Mouse (Mus musculus): ENCODE data around the gene Zfp9. TPM values are rescaled to one million over a fixed set of nuclear protein-coding genes. Genes with fewer than 3 reads are reported as not detected.
A peak's percentile ranks its signal among the peaks of the same experiment; 100 is the strongest.

The Zfp9 gene
- total RNA-seq, 1 experiment = 0.89 TPM

GRCm38 (mm10) chr6:118455042-118455631 is 24.0 kb downstream of the Zfp9 start, which contains the start of gene Zfp248:
TSS of gene Zfp248 (minus strand) at chr6:118455528.
- TF ChIP-seq MAFK (IDR thresholded peaks at IDR 0.05; ENCODE audit: insufficient read depth, low read depth, low read length) (no peak), ZNF384 (IDR thresholded peaks at IDR 0.05; ENCODE audit: low read depth, low read length) (no peak), HCFC1 (IDR thresholded peaks at IDR 0.05; ENCODE audit: borderline replicate concordance, insufficient read depth, low read length) (0 out of 2 replicates have a peak, but pooled peaks have one; percentile 20), ZC3H11A (IDR thresholded peaks at IDR 0.05; ENCODE audit: borderline replicate concordance, low read depth, low read length) (no peak), CHD2 (IDR thresholded peaks at IDR 0.05; ENCODE audit: low read depth, low read length) (no peak)
- DNase-seq (ENCODE audit: low read depth, low spot score) = peak; percentile 40
- no peak within 1 kb of the TSS for H3K27ac ChIP-seq (ENCODE audit: insufficient read depth, low read depth, low read length, poor library complexity, severe bottlenecking)

DNA sequence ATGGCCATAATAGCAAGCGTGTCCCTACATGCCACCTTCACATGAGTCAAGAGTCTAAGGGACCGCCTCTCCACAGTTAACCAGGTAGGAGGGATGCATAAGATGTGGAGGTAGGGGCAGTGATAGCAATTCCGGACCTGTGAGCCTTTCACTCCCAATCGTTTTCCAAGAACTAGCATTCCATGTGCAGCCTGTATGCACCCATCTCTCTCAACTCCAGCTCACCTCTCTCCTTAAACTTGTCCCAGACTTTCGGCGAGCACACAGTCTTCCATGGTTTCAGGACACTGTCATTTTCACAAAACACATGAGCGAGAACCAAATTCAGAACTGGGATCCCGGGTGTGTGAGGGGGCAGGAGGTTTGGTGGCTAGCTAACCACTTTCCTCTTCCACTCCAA is 24.7 kb downstream of the Zfp9 start:
- peak overlapping the region; percentile 65 to 78; a peak in 3 of 4 replicates for H3K4me3 ChIP-seq (ENCODE audit: insufficient read depth in 1 of 2, low read depth in 1 of 2, low read length in 2 of 2, poor library complexity in 1 of 2, severe bottlenecking in 1 of 2)
- no peaks in the 10 kb centered on the region for H3K36me3 ChIP-seq (ENCODE audit: control insufficient read depth, insufficient read depth, low read length, poor library complexity, severe bottlenecking)
- DNase-seq (ENCODE audit: low read depth, low spot score) = no peak
- in situ Hi-C loops (cut with MboI; ENCODE audit: low sequenced_read_pairs in 2 of 2, unreplicated experiment in 2 of 2) = no loop called here
- TF ChIP-seq MAFK (IDR thresholded peaks at IDR 0.05; ENCODE audit: insufficient read depth, low read depth, low read length) (no peak), HCFC1 (IDR thresholded peaks at IDR 0.05; ENCODE audit: borderline replicate concordance, insufficient read depth, low read length) (no peak), ZC3H11A (IDR thresholded peaks at IDR 0.05; ENCODE audit: borderline replicate concordance, low read depth, low read length) (no peak), CHD2 (IDR thresholded peaks at IDR 0.05; ENCODE audit: low read depth, low read length) (no peak), ZNF384 (IDR thresholded peaks at IDR 0.05; ENCODE audit: low read depth, low read length) (no peak)
- peaks cover 0 to 2% of the 10 kb centered on the region in 2 experiments; a peak in 1 of 4 replicates for H3K4me1 ChIP-seq (ENCODE audit: control insufficient read depth in 2 of 2, insufficient read depth in 2 of 2, low read length in 2 of 2, poor library complexity in 1 of 2)
- no peak overlapping the region for H3K27ac ChIP-seq (ENCODE audit: insufficient read depth, low read depth, low read length, poor library complexity, severe bottlenecking)
- H3K9ac ChIP-seq (ENCODE audit: insufficient read depth, low read depth, low read length, poor library complexity, severe bottlenecking) = peak overlapping the region; percentile 30; the same call in 1 of the 2 replicates
- no peaks in the 10 kb centered on the region for H3K9me3 ChIP-seq (ENCODE audit: control insufficient read depth, insufficient read depth, low read depth, low read length)

More at GRCm38 (mm10) chr6:118455042-118455631, 24.0 kb downstream of the Zfp9 start, which contains the start of gene Zfp248:
- H3K36me3 ChIP-seq (ENCODE audit: control insufficient read depth, insufficient read depth, low read length, poor library complexity, severe bottlenecking) = no peaks in the 10 kb centered on the region
- H3K4me1 ChIP-seq (ENCODE audit: control insufficient read depth in 2 of 2, insufficient read depth in 2 of 2, low read length in 2 of 2, poor library complexity in 1 of 2) = peaks cover 0 to 2% of the 10 kb centered on the region in 2 experiments; a peak in 1 of 4 replicates
- H3K4me3 ChIP-seq (ENCODE audit: insufficient read depth in 1 of 2, low read depth in 1 of 2, low read length in 2 of 2, poor library complexity in 1 of 2, severe bottlenecking in 1 of 2) = peak within 1 kb of the TSS; percentile 65 to 78
- H3K9ac ChIP-seq (ENCODE audit: insufficient read depth, low read depth, low read length, poor library complexity, severe bottlenecking) = peak within 1 kb of the TSS; percentile 69
- H3K9me3 ChIP-seq (ENCODE audit: control insufficient read depth, insufficient read depth, low read depth, low read length) = no peaks in the 10 kb centered on the region
- in situ Hi-C loops (cut with MboI; ENCODE audit: low sequenced_read_pairs in 2 of 2, unreplicated experiment in 2 of 2) = no loop called here

DNA sequence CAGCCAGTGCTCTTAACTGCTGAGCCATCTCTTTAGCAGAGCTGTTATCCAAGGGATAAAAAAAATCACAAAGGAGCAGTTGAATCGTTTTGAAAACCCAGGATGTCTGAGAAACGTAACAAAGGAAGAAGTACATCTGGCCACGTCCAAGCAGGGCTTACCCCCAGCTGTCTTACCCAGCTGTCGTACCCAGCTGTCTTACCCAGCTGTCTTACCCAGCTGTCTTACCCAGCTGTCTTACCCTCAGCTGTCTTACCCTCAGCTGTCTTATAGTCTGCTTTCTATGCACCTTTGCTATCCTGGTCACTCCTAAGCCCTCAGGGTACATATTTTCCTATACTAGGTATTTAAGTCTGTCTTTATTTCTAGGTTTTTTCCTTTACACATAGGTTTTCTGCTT is 47.6 kb downstream of the Zfp9 start:
- H3K27ac ChIP-seq (ENCODE audit: insufficient read depth, low read depth, low read length, poor library complexity, severe bottlenecking) = no peak overlapping the region
- H3K36me3 ChIP-seq (ENCODE audit: control insufficient read depth, insufficient read depth, low read length, poor library complexity, severe bottlenecking) = peaks cover 2% of the 10 kb centered on the region; the same call in 1 of the 2 replicates
- H3K9me3 ChIP-seq (ENCODE audit: control insufficient read depth, insufficient read depth, low read depth, low read length) = no peaks in the 10 kb centered on the region
- no peak for TF ChIP-seq ZC3H11A (IDR thresholded peaks at IDR 0.05; ENCODE audit: borderline replicate concordance, low read depth, low read length)
- no peak for TF ChIP-seq ZNF384 (IDR thresholded peaks at IDR 0.05; ENCODE audit: low read depth, low read length)
- TF ChIP-seq CHD2 (IDR thresholded peaks at IDR 0.05; ENCODE audit: low read depth, low read length) = no peak
- TF ChIP-seq HCFC1 (IDR thresholded peaks at IDR 0.05; ENCODE audit: borderline replicate concordance, insufficient read depth, low read length) = no peak
- no peak for TF ChIP-seq MAFK (IDR thresholded peaks at IDR 0.05; ENCODE audit: insufficient read depth, low read depth, low read length)
- no peak overlapping the region for H3K4me3 ChIP-seq (ENCODE audit: insufficient read depth in 1 of 2, low read depth in 1 of 2, low read length in 2 of 2, poor library complexity in 1 of 2, severe bottlenecking in 1 of 2)
- H3K4me1 ChIP-seq (ENCODE audit: control insufficient read depth in 2 of 2, insufficient read depth in 2 of 2, low read length in 2 of 2, poor library complexity in 1 of 2) = no peaks in the 10 kb centered on the region
- no peak overlapping the region for H3K9ac ChIP-seq (ENCODE audit: insufficient read depth, low read depth, low read length, poor library complexity, severe bottlenecking)
- in situ Hi-C loops (cut with MboI; ENCODE audit: low sequenced_read_pairs in 2 of 2, unreplicated experiment in 2 of 2) = no loop called here
- no peak for DNase-seq (ENCODE audit: low read depth, low spot score)

DNA sequence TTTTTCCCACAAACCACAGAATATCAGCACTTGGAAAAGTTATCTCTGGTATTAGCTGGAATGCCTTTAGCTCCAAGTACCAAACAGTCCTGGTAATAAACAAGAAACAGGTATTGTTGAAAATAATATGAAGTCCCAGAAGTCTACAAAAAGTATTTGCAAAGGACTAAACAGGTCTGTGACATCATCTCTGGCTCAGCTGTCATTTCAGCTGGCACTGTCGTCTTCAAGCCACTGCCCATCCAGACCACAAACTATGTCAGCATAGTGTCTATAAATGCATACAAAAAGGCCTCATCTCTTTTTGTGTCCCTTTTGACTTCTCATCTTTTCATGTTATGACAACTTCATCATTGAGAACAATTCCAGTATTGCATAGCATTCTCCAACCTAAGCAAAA is 52.5 kb downstream of the Zfp9 start:
- H3K4me3 ChIP-seq (ENCODE audit: insufficient read depth in 1 of 2, low read depth in 1 of 2, low read length in 2 of 2, poor library complexity in 1 of 2, severe bottlenecking in 1 of 2) = no peak overlapping the region
- H3K9ac ChIP-seq (ENCODE audit: insufficient read depth, low read depth, low read length, poor library complexity, severe bottlenecking) = no peak overlapping the region
- no peak overlapping the region for H3K27ac ChIP-seq (ENCODE audit: insufficient read depth, low read depth, low read length, poor library complexity, severe bottlenecking)
- H3K36me3 ChIP-seq (ENCODE audit: control insufficient read depth, insufficient read depth, low read length, poor library complexity, severe bottlenecking) = peaks cover 2% of the 10 kb centered on the region; the same call in 1 of the 2 replicates
- TF ChIP-seq MAFK (IDR thresholded peaks at IDR 0.05; ENCODE audit: insufficient read depth, low read depth, low read length) = no peak
- no peaks in the 10 kb centered on the region for H3K4me1 ChIP-seq (ENCODE audit: control insufficient read depth in 2 of 2, insufficient read depth in 2 of 2, low read length in 2 of 2, poor library complexity in 1 of 2)
- no peaks in the 10 kb centered on the region for H3K9me3 ChIP-seq (ENCODE audit: control insufficient read depth, insufficient read depth, low read depth, low read length)
- in situ Hi-C loops (cut with MboI; ENCODE audit: low sequenced_read_pairs in 2 of 2, unreplicated experiment in 2 of 2) = no loop called here
- no peak for DNase-seq (ENCODE audit: low read depth, low spot score)

Data from ES-E14 (cell line).